Mouse (Mus musculus): ENCODE data around the gene Ppt2.
A peak's percentile ranks its signal among the peaks of the same experiment; 100 is the strongest.

The Ppt2 gene

DNA sequence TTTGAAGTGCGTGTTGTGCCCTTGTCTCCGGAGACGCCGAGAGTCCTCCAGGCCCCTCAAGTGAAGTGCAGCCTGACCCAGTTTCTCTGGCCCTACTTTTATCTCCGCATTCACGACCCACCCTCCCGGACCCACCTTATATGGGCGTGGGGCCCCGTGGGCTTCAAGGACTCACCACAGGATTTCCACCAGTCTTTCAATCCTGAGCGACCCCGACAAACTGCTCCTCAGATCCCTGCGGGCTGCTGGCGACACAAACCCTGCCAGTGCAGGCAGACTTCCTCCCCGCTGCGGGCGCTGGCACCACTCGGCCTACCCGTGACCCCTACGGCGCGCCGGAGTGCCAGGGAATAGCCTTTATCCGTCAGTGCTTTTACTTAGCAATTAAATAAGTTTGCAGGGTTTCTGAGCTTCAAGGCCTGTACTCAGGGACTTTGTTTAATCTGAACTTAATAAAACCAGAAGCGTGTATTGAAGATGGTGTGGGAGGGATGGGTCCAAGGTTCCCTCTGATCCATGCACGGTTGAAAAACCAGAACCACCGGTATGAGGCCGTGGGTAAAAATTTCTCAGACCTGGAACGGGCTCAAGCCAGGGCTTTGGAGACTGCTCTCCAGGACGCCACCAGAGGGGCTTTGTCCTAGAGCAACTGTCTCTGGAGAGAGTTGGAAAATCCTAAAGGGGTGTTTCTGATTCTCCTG lies at the start of gene Ppt2:
Gene Ppt2, minus strand, starts transcription at position 568 of the 701 bp plus-strand sequence.
- DNase-seq, result peak; percentile 59 to 66

DNA sequence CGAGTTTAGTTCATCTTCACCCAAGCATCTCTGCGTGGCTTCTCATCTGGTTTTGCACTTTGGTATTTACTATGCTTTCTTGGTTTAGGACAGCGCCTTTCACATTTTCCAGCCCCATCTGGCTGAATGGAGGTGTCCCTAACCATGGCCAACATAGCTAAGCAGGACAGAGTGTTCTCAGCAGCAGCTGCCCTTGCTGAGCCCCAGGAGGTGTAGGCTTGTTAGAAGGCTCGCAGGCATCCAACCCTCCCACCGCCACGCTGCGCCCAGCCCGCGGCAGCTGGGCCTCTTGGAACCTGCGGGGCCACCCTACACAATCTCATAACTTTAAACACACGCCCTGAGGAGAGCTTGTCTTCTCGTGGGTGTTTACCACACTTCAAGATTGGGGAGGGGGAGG lies 48.4 kb upstream of the Ppt2 start:
- DNase-seq, result no peak

DNA sequence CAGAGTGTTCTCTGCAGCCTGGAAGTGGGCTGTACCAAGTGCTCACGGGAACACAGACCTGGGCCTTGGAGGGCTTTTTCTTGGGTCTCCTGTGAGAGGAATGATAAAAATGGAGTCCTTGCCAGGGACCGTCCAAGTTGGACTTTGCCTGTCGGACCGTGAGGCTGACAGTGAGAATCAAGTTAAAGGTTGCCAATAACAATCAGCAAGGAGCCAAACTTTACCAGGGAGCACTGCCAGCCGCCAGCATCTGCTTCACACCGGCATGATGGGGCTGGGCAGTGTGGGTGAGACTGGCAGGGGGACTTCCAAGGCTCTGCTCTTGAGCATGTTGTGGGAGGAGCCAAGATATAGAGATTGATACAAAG lies 47.8 kb upstream of the Ppt2 start:
- no peak for DNase-seq

DNA sequence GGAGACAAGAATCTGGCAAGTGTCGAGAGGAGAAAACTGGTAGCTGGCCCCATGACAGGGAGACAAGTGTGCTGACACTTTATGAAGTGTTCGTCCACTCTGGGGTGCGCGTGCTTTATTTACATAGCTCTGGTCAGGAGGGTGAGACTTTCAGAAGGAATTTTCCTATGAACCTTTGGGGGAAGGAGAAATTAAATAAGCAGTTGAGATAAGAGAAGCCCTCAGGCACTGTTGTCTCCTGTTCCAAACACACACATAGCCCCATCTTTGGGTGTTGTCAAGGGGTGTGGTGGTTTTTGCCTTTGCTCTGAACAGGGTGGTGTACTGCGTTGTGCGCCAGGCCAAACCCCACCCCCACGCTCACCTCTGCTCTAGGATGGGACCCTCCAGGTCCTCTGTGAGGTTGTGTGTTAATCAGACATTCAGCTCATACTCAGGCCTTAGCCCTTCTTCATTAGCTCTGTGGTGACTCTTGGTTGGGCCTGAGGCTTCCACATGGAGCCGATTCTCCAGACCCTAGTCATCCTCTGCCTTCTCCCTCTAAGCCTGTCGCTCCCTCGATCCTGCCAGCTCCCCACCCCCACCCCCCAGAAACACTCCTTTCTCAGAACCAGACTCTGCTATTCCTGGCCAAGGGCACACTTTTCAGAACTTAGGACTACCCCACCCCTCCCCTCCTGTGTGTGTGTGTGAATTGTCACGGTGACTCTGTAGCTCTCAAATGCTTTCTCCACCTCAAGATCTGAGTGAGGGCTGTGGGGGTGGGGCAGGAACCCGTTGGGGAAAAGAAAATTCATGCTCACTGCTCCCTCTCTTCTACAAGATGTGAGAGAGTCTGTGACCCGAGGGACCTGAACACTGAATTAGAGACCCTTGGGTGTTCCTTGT lies 47.1 kb upstream of the Ppt2 start:
- DNase-seq, result no peak

DNA sequence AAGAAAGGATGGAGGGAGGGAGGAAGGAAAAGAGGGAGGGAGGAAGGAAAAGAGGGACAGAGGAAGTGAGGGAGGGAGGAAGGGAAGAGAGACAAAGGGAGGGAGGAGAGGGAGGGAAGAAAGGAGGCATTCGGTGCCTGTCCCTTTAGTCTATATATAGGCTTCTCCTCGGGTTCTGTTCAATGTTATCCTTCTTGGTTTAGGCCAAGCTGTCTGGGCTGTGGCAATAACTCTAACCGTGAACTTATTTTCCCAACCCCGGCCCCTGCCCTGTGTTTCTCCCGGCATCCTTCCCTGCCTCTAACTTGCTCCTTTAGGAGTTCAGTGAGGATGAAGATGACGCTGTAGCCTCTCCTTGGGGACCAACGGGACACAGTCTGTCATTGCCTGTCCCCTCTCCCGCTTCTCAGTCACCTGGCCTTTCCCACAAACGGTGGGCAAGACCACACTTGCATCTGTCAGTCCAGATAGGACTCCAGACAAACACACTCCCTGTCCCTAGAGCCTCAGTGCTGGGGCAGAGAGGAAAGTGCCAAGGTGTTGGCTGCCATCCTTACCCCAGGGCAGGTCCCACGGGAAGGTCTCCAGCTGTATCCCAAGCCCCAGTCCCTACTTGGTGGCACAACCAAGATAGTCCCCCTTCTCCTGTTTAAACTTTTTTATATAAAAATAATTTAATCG lies 46.4 kb upstream of the Ppt2 start:
- DNase-seq, result no peak

DNA sequence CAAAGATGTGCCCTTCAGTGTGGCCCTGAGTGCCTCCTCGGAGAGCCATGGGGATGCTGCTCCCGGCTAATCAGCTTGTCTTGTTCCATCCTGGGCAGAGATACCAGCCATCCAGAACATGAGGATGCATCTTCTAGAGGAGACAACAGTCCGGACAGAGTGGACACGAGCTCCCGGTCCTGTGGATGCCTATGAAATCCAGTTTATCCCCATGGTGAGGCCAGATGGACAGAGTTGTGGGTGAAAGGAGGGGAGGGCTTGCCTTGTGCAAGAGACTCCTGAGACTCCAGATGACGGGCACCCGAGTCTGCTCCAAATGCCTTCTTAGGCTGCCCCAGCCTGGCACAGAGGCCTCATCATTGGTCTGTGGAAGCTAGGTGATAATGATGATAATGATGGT lies 44.8 kb upstream of the Ppt2 start:
- no peak for DNase-seq

DNA sequence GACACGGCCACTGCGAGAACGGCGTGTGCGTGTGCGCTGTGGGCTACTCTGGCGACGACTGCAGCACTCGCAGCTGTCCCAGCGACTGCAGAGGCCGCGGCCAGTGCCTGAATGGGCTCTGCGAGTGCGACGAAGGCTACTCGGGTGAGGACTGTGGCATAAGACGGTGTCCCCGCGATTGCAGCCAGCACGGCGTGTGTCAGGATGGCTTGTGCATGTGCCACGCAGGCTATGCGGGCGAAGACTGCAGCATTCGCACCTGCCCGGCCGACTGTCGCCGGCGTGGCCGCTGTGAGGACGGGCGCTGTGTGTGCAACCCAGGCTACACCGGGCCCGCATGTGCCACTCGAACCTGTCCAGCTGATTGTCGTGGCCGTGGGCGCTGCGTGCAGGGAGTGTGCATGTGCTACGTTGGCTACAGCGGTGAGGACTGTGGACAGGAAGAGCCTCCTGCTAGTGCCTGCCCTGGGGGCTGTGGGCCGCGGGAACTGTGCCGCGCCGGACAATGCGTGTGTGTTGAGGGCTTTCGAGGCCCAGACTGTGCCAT lies 44.0 kb upstream of the Ppt2 start:
- no peak for DNase-seq

DNA sequence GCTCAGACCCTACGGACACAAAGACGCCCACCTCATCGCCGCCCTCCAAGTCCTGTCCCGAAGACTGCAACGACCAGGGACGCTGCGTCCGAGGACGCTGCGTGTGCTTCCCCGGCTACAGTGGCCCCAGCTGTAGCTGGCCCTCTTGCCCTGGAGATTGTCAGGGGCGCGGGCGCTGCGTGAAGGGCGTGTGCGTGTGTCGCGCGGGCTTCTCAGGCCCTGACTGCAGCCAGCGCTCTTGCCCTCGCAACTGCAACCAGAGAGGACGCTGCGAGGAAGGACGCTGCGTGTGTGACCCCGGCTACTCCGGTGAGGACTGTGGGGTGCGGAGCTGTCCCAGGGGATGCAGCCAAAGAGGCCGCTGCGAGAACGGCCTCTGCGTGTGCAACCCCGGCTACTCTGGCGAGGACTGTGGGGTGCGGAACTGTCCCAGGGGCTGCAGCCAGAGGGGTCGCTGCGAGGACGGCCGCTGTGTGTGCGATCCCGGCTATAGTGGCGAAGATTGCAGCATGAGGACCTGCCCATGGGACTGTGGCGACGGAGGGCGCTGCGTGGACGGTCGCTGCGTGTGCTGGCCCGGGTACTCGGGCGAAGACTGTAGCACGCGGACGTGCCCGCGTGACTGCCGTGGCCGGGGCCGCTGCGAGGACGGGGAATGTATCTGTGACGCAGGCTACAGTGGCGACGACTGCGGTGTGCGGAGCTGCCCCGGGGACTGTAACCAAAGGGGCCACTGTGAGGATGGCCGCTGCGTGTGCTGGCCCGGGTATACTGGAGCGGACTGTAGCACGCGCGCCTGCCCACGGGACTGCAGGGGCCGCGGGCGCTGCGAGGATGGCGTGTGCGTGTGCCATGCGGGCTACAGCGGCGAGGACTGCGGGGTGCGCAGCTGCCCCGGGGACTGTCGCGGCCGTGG lies 43.1 kb upstream of the Ppt2 start:
- DNase-seq, result no peak

DNA sequence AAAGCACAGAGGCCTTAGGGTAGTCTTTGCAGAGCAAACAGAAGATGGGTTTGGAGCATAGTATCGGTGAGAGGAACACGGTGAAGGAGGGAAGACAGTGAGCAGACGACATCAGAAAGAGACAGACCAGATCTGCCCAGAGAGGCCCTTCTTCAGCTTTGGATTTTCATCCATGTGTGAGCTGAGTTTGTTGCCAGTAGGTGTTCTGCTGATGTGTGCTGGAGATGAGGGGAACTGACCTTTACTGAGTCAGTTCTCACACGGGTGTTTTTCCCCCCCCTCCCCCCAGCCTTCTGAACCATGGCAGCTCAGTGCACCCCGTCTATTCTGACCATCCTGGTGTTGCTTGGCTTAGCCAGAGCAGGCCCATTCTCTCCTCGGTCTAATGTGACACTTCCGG lies 41.9 kb upstream of the Ppt2 start, which contains the start of gene Tnxb:
Gene Tnxb, plus strand, starts transcription at position 301 of the 400 bp plus-strand sequence.
- no peak for DNase-seq

DNA sequence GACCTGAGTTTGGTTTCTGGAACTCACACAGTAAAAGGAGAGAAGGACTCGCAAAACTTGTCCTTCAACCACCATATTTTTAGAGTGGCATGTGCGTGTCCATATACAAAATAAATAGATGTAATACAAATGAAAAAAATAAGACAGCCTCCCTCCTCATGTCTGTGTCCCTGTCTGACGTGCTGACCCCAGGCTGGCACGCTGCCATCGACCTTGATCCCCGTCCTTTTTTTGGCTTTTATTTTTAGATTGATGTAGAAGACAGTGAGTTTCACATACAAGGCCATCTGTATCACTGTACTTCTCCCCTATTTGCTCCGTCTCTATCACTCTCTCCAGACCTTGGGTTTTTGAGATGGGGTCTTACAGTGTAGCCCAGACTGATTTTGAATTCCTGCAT lies 36.2 kb upstream of the Ppt2 start:
- DNase-seq, result no peak

DNA sequence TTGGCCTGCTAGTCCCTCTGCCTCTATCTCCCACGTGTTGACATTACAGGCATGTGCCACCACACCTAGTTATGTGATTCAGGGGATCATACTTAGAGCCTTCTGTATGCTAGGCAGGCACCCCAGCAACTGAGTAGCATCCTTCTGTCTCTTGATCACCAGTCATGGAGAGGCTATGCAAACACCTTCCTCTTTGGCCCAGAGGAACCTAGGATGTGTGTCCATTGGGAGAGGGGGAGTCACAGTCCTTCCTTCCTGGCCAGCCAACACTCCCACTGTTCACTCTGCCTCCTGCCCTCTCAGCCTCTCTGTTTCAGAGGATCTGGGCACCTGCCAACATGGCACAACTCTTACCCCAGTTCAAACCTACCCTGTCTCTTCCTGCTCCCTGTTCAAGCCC lies 35.2 kb upstream of the Ppt2 start:
- no peak for DNase-seq

DNA sequence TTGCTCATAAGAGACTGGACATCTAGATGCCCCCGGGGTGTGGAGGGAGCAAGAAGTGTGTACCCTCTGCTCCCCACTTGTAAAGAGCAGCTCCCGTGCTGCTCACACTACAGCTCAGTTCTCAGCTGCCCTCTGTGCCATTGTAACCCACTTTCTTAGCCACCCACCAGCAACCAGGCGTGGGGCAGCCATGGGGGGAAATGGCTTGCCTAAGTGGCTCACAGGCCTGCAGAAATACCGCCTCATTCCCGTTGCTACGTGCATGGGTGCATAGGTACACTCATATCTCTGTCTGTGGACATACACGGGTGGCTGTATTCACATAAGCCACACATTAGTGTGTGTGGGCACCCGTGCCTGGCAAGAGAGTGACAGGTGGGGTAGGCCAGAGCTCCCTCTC lies 34.7 kb upstream of the Ppt2 start:
- no peak for DNase-seq

DNA sequence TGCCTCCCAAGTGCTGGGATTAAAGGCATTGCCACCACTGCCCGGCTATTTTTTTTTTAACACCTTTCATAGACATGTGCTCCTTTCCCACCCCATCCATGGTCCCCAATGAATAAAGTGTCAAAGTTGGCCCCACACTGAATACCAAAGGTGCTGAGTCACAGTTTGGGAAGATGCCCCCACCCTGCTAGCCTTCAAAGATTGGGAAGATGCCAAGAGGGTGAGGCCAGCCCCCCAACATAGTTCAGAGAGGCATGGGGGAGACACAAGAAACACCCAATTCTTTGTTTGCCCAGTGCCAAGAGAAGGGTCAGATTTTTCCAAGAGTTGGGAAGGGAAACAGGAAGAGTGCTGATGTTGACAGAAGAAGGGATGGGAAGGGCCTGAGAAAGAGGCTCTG lies 34.2 kb upstream of the Ppt2 start:
- no peak for DNase-seq

DNA sequence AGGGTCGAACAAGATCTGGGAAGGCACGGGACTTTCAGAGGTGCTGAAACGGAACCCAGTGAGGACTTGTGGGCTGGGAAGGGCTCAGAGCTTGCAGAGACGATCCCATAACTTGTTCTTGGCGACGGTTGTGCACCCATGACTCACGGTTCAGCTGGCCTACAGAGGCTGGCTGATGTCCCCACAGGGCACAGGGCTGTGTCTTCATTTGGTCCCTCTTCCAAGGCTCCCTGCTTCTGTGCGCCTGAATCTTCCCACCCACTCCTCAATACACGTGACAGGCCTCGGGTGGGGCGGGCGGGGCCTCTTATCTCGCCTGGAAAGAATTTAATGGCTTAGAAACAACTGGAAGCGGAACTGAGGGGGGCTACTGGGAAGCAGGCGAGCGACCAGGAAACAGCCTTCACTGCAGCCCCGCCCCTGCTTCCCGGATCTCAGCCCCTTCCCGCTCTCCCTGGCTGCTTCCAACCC lies 32.8 kb upstream of the Ppt2 start:
- no peak for DNase-seq

DNA sequence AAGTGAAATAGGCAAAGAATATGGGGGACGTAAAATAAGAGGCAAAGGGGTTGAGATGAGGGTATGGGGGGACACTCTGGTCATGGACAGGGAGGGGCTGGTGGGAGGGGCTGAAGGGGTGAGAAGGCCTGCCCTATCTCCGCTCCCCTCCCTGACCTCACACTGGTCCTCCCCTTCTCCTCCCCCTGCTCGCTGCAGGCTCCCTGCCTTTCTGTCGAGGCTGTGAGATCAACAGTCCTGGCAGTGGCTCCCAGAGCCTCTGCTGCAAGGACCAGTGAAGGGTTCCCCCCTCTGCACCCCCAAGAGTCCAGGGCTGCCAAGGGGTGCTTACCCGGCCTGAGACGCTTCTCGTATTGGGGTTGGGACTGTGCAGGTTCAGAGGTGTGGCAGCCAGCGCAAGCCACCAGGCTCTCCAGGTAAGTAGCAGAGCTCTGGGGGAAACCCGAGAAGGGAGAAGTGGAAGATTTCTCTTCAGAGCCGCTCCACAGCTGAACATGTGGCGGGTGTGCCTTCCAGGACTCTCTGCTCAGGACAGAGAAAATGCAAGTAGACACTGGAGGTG lies 32.0 kb upstream of the Ppt2 start:
- DNase-seq, result no peak

DNA sequence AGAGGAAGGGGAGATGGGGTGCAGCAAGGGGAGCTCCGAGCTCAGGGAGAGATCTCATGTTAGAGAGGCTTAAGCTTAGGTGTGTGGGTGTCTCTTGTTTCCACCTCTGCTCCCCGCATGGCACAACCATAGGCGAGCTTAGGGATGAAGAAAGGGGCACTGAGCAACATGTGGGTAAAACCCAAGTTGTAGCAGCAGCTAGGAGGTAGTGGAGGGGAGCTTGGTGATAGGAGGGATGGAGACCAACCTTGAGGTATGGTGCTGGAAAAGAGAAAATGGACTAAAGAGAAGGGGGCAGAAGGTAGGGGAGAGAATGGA lies 31.5 kb upstream of the Ppt2 start:
- no peak for DNase-seq

DNA sequence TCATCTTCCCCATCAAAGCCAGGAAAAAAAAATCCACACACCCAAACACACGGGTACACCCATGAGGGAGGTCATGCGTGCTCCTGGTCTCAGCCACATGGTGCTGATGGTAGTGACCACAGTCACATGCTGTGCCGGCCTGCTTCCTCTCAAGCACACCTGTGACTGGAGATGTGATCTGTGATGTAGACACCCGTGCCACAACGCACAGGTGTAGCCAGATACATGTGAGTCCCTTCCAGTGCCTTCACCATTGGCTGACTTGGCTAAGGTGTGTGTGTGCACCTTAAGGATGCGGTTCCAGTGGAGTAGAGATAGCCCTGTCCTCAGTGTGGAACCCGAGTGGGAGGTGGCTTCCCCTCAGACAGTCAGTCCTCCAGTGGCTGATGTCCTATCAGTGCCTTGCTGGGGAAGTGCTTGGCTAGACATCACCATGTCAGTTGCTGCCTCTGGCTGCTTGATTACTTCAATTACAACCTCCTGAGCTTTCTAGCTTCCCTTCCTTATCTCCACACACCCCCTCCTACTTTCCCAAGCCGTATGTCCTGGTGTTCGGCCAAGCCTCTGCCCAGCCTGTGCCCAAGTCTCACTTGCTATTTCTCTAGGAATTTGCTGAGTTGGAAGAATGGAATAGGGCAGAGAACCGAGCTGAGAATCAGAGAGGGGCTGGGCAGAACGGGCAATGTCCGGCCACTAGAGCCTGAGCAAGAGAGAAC lies 31.0 kb upstream of the Ppt2 start:
- DNase-seq, result no peak

DNA sequence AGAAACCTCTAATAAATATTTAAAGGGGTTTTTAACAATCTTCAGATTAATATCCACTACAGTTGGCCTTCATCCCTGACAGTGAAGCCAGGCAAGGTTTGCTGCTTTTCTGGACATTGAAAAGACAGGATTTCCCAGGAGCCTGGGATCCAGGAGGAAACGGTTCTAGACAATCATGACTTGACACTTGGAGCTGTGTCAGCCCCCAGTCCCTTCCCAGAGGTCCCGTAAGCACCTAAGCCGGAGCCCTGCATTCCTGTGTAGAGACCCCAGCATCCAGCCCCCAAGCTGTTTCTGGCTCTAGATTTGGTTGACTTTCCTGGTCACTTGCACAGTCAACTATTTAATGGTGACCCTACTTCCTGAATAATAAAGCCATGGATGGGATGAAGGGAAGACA lies 30.3 kb upstream of the Ppt2 start:
- DNase-seq, result no peak

DNA sequence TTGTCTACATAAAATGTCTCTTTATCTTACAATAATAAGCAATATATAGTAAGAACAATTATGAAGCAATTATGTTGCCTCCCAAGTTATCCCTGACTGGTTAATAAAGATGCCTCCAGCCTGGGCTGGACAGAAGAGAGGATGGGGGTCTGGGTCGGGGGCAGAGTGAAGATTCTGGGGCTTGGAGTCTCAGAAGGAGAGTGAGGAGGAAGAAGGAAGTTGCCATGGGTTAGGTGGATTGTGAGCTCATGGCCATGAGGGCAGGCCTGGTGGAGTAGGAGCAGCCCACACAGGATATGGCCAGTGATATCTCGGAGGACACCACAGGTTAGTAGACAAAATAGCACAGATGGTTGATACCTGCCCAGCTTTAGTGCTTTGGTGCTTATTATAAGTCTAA lies 29.8 kb upstream of the Ppt2 start:
- DNase-seq, result no peak

DNA sequence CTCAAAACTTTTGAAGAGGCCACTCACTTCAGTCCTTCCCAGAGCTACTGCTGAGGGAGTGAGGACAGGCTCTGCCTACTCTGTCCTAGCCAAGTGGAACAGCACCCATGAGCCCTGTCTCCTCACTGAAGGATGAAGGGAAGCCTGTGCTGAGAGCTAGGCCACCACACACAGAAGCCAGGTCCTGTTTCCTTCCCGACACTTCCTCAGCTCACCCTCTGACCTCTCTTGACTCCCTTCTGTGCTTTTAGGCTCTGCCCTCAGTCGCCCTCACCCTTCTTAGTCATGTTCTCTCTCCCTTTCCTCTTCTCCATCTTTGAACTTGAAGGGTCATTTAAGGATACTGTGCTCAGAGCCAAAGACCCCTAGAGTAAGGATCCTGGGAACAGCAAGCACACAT lies 29.0 kb upstream of the Ppt2 start:
- DNase-seq, result no peak

DNA sequence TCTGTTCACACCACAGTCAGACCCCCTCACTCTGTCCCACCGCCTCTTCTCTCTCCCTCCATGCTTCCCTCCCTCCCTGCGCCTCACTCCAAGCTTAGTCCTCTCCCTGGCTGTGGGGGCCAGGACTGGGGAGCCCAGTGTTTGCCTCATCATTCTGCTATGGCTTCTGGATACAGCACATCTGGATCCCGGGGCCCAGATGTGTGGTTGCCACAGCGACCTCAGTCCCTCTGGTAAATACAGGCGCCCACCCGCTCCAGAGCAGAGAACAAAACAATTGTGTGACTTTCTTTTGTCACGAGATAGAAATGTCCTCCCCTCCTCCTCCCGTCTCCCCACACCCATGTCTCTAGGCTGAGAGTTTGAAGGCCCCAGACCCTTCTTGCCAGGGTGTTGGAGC lies 28.4 kb upstream of the Ppt2 start:
- DNase-seq, result no peak
